Mouse (Mus musculus) heart, postnatal 0 days (tissue): ENCODE measurements around the gene Chd1l. TPM values are rescaled to one million over a fixed set of nuclear protein-coding genes. Genes with fewer than 3 reads are reported as not detected.

Source experiments
- ATAC-seq: fragments of 200-750 bp; cut with Nextera tagmentation; 2 replicates; pipeline ENCODE4 v1.8.0; 2017; ENCODE audit warnings: low read depth, moderate number of reproducible peaks, moderate library complexity; ENCODE audit not compliant: insufficient read depth
- DNase-seq: peaks from one replicate; pipeline ENCODE4 v3.0.0-alpha.2; 2016; ENCODE audit warnings: low spot score
- H3K27ac ChIP-seq: fragments of 300-500 bp; sonication (generic); 2 replicates; pipeline ENCODE4 v1.5.1; 2014; ENCODE audit warnings: low read depth, mild to moderate bottlenecking
- H3K27me3 ChIP-seq: fragments of 300-500 bp; sonication (generic); 2 replicates; pipeline ENCODE4 v1.6.1; 2014; ENCODE audit warnings: low read length, mixed read lengths; ENCODE audit not compliant: control insufficient read depth, insufficient read depth
- H3K36me3 ChIP-seq: fragments of 300-500 bp; sonication (generic); replicated peaks from 2 replicates; pipeline ENCODE4 v1.6.1; 2014; ENCODE audit warnings: low read length, mixed read lengths; ENCODE audit not compliant: control insufficient read depth, insufficient read depth
- H3K4me1 ChIP-seq: fragments of 300-500 bp; sonication (generic); 2 replicates; pipeline ENCODE4 v1.6.1; 2014; ENCODE audit warnings: antibody characterized with exemption; ENCODE audit not compliant: control insufficient read depth, insufficient read depth
- H3K4me2 ChIP-seq: fragments of 300-500 bp; sonication (generic); 2 replicates; pipeline ENCODE4 v1.6.1; 2014; ENCODE audit warnings: low read depth, mild to moderate bottlenecking, low read length, moderate library complexity
- H3K4me3 ChIP-seq: fragments of 300-500 bp; sonication (generic); 2 replicates; pipeline ENCODE4 v1.5.1; 2014; ENCODE audit warnings: low read depth, low read length
- H3K9ac ChIP-seq: fragments of 300-500 bp; sonication (generic); replicated peaks from 2 replicates; pipeline ENCODE4 v1.6.1; 2014; ENCODE audit warnings: low read depth, low read length, mixed read lengths
- H3K9me3 ChIP-seq: fragments of 300-500 bp; sonication (generic); replicated peaks from 2 replicates; pipeline ENCODE4 v1.6.1; 2016; ENCODE audit warnings: low read length; ENCODE audit not compliant: control insufficient read depth
- CTCF ChIP-seq: IDR thresholded peaks from 2 replicates; pipeline ENCODE4 v1.5.1; 2016; ENCODE audit warnings: antibody characterized with exemption, control low read depth, low read depth
- EP300 ChIP-seq: IDR thresholded peaks from 2 replicates; pipeline ENCODE4 v1.6.1; 2016; ENCODE audit warnings: antibody characterized with exemption, low read depth
- WGBS: fragments of 180-500 bp; shearing (Covaris S2); extraction: QIAGEN DNeasy Blood & Tissue Kit; methylation state at CpG from one replicate; pipeline ENCODE4 v1.1.7; 2014; 5-methylcytosine and 5-hydroxymethylcytosine counted together
- polyA plus RNA-seq: library from polyadenylated mRNA; unstranded; fragments of >200 nt; fragmentation: Nextera tagmentation; extraction: Ambion mirVana; gene quantifications from 2 replicates; pipeline ENCODE4 v1.2.1, GENCODE M21; 2015
- total RNA-seq: library from RNA; depleted of rRNA; stranded (reverse); fragments of >200 nt; gene quantifications from 2 replicates; pipeline ENCODE4 v1.2.3, GENCODE M21; 2014; ENCODE audit warnings: low replicate concordance; rRNA removed

Chd1l gene
- total RNA-seq (7.6 and 13.0 TPM in 2 replicates), polyA plus RNA-seq (10.6 and 11.9 TPM in 2 replicates)

DNA sequence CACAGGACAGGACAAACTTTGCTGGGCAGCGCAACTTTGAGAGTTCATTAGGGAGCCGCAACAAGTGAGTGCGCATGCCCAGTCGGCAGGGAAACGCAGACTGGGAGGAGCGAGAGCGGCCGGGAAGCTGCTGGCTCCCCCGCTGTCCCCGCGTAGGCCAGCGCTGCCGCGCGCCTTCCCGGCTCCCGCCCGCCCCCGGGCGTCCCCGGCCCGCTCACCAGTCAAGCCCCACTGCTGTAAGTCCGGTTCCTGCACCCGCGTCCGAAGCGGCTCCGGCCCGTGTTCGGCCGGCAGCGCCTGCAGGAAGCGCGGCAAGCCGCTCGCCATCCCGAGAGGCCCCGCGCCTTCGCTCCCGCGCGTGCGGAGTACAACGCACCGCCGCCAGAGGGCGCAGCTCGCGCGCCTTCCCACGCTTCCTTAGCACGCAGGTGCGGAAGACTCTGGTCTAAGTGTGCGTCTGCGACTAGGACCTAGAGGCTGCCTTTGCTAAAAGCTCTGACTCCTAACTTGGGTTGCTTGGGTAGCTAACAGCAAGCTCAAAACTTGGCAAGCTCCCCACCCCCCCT, at the start of gene Chd1l:
Gene Chd1l, minus strand, starts transcription at position 359 of the 566 bp plus-strand sequence.
- H3K27ac ChIP-seq = peak within 1 kb of the TSS; percentile 87
- TF ChIP-seq CTCF = peak; percentile 88
- TF ChIP-seq EP300 = no peak
- H3K36me3 ChIP-seq = no peaks in the 10 kb centered on the region
- ATAC-seq (peak; percentile 93), DNase-seq (peak; percentile 92)
- H3K4me3 ChIP-seq = peak within 1 kb of the TSS; percentile 85
- H3K4me1 ChIP-seq = peaks cover 3% of the 10 kb centered on the region; the same call in 1 of the 2 replicates
- peak within 1 kb of the TSS; percentile 92 for H3K4me2 ChIP-seq
- under 1% methylated on average over 53 of the region's 56 CpGs for WGBS
- no peaks in the 10 kb centered on the region for H3K9me3 ChIP-seq
- H3K27me3 ChIP-seq = no peaks in the 10 kb centered on the region
- peak within 1 kb of the TSS; percentile 74 for H3K9ac ChIP-seq

DNA sequence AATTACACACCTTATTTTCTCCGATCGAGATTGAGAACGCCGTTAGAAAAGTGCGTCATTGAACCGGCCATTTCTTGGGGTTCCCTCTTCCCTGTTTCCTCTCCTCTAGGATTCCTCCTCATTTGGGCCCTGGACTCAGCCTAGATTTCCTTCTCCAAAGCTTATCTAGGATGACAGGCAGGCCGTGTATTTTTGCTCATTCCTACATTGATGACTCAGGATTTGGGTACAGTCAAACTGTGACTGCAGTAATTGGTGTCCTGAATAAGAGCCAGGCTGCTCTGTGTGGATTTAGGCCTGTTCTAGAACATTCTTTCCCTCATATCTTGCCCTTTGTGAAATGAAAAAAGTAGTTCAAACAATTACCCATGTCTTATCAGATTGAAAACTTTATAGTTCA, 49.7 kb upstream of the Chd1l start:
- Histone ChIP-seq H3K4me2 (peak overlapping the region; percentile 13; the same call in 1 of the 2 replicates), H3K9ac (no peak overlapping the region), H3K4me1 (peaks cover 13% of the 10 kb centered on the region), H3K4me3 (no peak overlapping the region; the same call in 1 of the 2 replicates), H3K36me3 (peaks cover 26% of the 10 kb centered on the region), H3K27me3 (no peaks in the 10 kb centered on the region), H3K9me3 (no peaks in the 10 kb centered on the region; the same call in 1 of the 2 replicates), H3K27ac (no peak overlapping the region)
- no peak for ATAC-seq
- TF ChIP-seq CTCF (no peak), EP300 (no peak)
- 78% methylated on average over 7 of the region's 7 CpGs for WGBS
- DNase-seq = no peak

DNA sequence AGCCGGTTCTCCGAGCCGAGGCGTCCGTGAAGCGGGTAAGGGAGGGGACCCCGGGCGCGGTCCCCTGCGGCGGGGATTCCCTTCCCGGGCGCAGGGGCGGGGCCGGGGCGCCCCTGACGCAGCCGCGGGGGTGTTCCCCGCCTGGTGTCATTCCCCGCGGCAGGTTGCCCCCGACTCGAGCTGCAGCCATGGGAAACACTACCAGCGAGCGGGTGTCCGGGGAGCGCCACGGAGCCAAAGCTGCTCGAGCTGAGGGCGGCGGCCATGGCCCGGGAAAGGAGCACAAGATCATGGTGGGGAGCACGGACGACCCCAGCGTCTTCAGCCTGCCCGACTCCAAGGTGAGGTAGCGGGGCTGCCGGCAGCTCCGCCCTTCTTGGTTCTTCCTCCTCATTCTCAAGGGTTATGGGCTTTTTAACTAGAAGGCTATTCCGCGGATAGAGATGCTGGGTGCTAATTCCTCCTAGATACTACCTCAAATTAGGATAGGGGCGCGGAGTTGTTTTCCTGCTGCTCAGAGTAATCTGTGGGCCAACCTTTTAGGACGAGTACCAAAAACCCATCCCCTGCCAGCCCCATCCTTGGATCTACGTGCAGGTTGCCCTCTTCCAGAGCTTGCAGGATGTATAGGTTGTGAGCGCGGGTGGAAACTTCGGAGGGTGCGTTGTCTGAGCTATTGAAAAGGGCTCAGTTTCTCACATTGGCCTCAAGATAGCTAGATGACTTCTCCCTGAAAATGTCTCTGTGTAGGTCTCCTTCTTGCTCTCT, 48.6 kb upstream of the Chd1l start:
- Histone ChIP-seq H3K9ac (peak overlapping the region; percentile 72), H3K9me3 (no peaks in the 10 kb centered on the region; the same call in 1 of the 2 replicates), H3K4me1 (peaks cover 13% of the 10 kb centered on the region), H3K4me2 (peak overlapping the region; percentile 88), H3K27ac (peak overlapping the region; percentile 60), H3K36me3 (peaks cover 15% of the 10 kb centered on the region), H3K27me3 (no peaks in the 10 kb centered on the region), H3K4me3 (peak overlapping the region; percentile 66)
- WGBS = under 1% methylated on average over 49 of the region's 50 CpGs
- ATAC-seq (peak; percentile 66), DNase-seq (no peak)
- TF ChIP-seq CTCF = no peak
- TF ChIP-seq EP300 = no peak

DNA sequence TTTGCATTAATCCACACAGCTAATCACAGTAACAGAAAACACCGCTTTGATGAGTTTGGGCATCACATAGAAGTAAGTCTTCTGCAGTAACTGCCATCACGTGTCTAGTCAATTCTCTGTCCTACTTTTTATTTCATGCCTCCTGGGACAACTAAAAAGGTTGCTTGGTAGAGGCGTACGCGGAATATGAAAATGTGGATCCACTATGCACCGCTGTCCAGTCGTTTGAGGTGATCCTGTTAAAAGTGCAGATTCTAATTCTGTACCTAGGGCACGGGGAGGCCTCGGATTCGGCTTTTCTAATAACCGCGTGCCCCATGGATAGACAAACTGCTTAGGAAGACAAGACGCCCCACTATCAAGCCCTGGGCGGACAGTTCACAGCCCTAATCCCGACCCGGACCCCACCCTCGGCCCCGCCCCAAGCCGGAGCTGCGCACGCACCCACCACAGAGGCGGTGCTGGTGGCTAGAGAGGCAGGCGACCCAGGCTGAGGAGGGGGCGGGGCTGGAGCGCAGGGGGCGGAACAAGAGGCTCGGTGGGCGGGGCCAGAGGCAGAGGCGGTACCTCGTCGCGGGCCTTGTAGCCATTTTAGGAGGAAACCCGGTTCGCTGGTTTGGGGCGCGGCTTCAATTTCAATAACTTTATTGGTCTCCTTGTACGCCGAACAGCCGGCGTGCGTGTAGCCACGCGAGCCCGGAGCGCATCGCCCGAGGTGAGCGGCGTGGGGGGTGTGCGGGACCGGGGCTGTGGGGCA, 47.8 kb upstream of the Chd1l start, which contains the start of gene Prkab2:
Gene Prkab2, plus strand, starts transcription at position 539 of the 757 bp plus-strand sequence.
- ATAC-seq = peak; percentile 97
- 0 out of 2 replicates have a peak, but pooled peaks cover 8% of the 10 kb centered on the region for H3K36me3 ChIP-seq

DNA sequence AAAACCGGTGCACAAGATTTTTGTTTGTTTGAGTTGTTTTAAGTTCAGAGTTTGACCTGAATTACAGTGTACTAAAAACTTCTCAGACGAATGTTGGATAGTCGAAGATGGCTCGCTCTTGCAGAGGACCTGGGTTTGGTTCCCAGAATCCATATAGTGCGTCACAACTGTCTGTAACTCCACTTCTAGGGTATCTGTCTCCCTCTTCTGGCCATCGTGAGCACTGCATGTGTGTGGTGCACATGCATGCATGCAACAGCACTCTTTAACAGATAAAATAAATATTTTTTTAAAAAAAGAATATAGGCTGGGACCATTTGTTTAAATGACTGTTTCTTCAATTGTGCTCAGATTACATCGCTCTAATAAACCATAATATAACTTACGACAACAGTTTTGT, 44.9 kb upstream of the Chd1l start:
- TF ChIP-seq CTCF = peak; percentile 44
- TF ChIP-seq EP300 = no peak
- DNase-seq (no peak), ATAC-seq (no peak)
- Histone ChIP-seq H3K4me2 (no peak overlapping the region), H3K27ac (no peak overlapping the region), H3K4me1 (peaks cover 27% of the 10 kb centered on the region), H3K36me3 (no peaks in the 10 kb centered on the region), H3K9ac (no peak overlapping the region), H3K4me3 (no peak overlapping the region), H3K9me3 (no peaks in the 10 kb centered on the region; the same call in 1 of the 2 replicates), H3K27me3 (no peaks in the 10 kb centered on the region)
- WGBS = 84% methylated on average over 8 of the region's 8 CpGs

More for the DNA sequence above, 47.8 kb upstream of the Chd1l start, which contains the start of gene Prkab2:
- WGBS = 3% methylated on average over 51 of the region's 51 CpGs
- H3K27ac ChIP-seq = peak within 1 kb of the TSS; percentile 60
- no peaks in the 10 kb centered on the region; the same call in 1 of the 2 replicates for H3K9me3 ChIP-seq
- H3K9ac ChIP-seq = peak within 1 kb of the TSS; percentile 72
- TF ChIP-seq CTCF (no peak), EP300 (peak; percentile 76; the same call in 1 of the 2 replicates)
- no peaks in the 10 kb centered on the region for H3K27me3 ChIP-seq
- peaks cover 13% of the 10 kb centered on the region for H3K4me1 ChIP-seq
- peak within 1 kb of the TSS; percentile 66 for H3K4me3 ChIP-seq
- peak within 1 kb of the TSS; percentile 88 for H3K4me2 ChIP-seq
- peak; percentile 98 for DNase-seq
